Mouse (Mus musculus): ENCODE measurements around the gene Tnrc6b. TPM values are rescaled to one million over a fixed set of nuclear protein-coding genes. Genes with fewer than 3 reads are reported as not detected.

The Tnrc6b gene
- 19.7 and 22.1 TPM in 2 replicates for polyA plus RNA-seq (2015; fragmentation: Nextera tagmentation; extraction: Ambion mirVana)

DNA sequence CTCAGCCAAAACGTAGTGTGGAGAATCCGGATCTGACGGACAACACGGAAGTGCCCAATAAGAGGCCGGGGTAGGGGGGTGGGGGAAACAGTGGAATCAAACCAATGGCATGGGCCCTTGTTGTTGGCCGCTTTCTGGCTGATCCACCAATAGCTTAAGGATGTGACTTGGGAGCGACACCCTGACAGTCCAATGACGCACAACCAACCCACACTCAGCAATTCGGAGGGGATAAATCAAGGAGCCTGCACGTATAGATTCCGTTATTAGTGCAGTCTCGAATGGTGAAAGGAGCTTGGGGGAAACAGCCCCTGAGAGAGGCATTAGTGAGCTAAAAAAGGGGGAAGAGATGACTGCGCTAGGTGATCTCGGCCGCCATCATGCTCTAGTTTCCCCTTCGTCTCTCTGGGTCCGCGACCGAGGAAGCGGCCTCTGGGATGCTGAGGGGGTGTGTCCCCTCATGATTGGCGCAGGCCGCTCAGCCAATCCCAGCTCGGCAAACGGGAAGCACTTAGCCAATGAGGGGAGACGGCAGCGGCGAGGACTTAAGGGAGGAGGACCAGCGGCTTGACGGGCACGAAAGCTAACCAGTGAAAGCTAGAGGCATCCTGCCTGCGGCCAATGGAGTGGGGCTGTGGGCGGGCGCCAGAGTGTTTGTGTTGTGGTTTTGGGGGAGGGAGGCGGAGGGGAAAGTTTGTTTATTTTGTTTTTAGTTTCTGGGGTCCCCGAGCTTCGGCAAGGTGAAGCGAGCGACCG lies at the start of gene Tnrc6b:
Tnrc6b (plus strand) TSS at position 706 of the 756 bp plus-strand sequence.
- Histone ChIP-seq H3K9ac (ENCODE audit: low read depth, low read length) (peak within 1 kb of the TSS; percentile 95), H3K4me3 (ENCODE audit: low read depth, low read length) (peak within 1 kb of the TSS; percentile 98), H3K36me3 (ENCODE audit: control insufficient read depth, insufficient read depth) (no peaks in the 10 kb centered on the region), H3K4me1 (ENCODE audit: control insufficient read depth, low read depth, low read length) (peaks cover 28% of the 10 kb centered on the region), H3K27ac (ENCODE audit: low read length) (peak within 1 kb of the TSS; percentile 94), H3K27me3 (ENCODE audit: control insufficient read depth, insufficient read depth, low read depth, low read length) (no peaks in the 10 kb centered on the region), H3K9me3 (replicated peaks; ENCODE audit: control insufficient read depth, low read length) (no peaks in the 10 kb centered on the region), H3K4me2 (ENCODE audit: low read depth, low read length) (peak within 1 kb of the TSS; percentile 90)
- ATAC-seq (ENCODE audit: low read depth) = peak; percentile 93
- WGBS (ENCODE audit: insufficient replicate concordance) = under 1% methylated on average over 39 of the region's 39 CpGs

- no peaks in the 10 kb centered on the region for H3K27me3 ChIP-seq (ENCODE audit: control insufficient read depth, insufficient read depth, low read depth, low read length)
Observed at GRCm38 (mm10) chr15:80664444-80664843, 46.7 kb upstream of the Tnrc6b start.

GRCm38 (mm10) chr15:80671295-80672252 lies 39.5 kb upstream of the Tnrc6b start, which contains the start of gene Fam83f:
Gene Fam83f (plus strand): TSS chr15:80671847.
- Histone ChIP-seq H3K9me3 (replicated peaks; ENCODE audit: control insufficient read depth, low read length) (no peaks in the 10 kb centered on the region), H3K9ac (ENCODE audit: low read depth, low read length) (peak within 1 kb of the TSS; percentile 32), H3K36me3 (ENCODE audit: control insufficient read depth, insufficient read depth) (no peaks in the 10 kb centered on the region), H3K4me2 (ENCODE audit: low read depth, low read length) (peak within 1 kb of the TSS; percentile 57), H3K27me3 (ENCODE audit: control insufficient read depth, insufficient read depth, low read depth, low read length) (peaks cover 25% of the 10 kb centered on the region), H3K27ac (ENCODE audit: low read length) (no peak within 1 kb of the TSS), H3K4me3 (ENCODE audit: low read depth, low read length) (peak within 1 kb of the TSS; percentile 53), H3K4me1 (ENCODE audit: control insufficient read depth, low read depth, low read length) (peaks cover 6% of the 10 kb centered on the region)
- peak; percentile 64 for ATAC-seq (ENCODE audit: low read depth)
- WGBS (ENCODE audit: insufficient replicate concordance) = 11% methylated on average over 80 of the region's 85 CpGs

More at GRCm38 (mm10) chr15:80664444-80664843, 46.7 kb upstream of the Tnrc6b start:
- Histone ChIP-seq H3K27ac (ENCODE audit: low read length) (no peak overlapping the region), H3K4me2 (ENCODE audit: low read depth, low read length) (no peak overlapping the region), H3K36me3 (ENCODE audit: control insufficient read depth, insufficient read depth) (no peaks in the 10 kb centered on the region), H3K4me3 (ENCODE audit: low read depth, low read length) (no peak overlapping the region), H3K9me3 (replicated peaks; ENCODE audit: control insufficient read depth, low read length) (no peaks in the 10 kb centered on the region), H3K9ac (ENCODE audit: low read depth, low read length) (no peak overlapping the region), H3K4me1 (ENCODE audit: control insufficient read depth, low read depth, low read length) (no peaks in the 10 kb centered on the region)
- ATAC-seq (ENCODE audit: low read depth) = no peak
- 55% methylated on average over 4 of the region's 4 CpGs for WGBS (ENCODE audit: insufficient replicate concordance)

DNA sequence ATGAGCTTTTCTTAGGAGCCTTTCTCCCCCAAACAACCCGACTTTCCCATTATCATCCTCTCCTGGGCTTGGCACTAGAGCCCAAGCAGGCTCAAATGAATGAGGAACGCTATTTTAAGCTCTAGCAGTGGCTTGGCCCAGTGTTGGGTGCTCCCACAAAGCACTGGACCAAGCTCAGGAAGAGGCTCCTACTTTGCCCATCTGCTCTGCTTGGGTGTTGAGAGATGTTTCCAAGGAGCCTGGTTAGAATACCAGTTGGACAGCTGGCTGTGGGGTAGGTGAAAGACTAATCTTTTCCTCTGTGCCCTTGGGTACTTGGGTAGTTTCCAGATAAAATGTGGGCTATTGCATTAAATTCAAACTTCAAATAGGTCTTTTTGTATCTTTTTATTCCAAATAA lies 38.3 kb upstream of the Tnrc6b start:
- H3K4me2 ChIP-seq (ENCODE audit: low read depth, low read length) = peak overlapping the region; percentile 57; the same call in 1 of the 2 replicates
- peaks cover 6% of the 10 kb centered on the region for H3K4me1 ChIP-seq (ENCODE audit: control insufficient read depth, low read depth, low read length)
- H3K27ac ChIP-seq (ENCODE audit: low read length) = no peak overlapping the region
- H3K9ac ChIP-seq (ENCODE audit: low read depth, low read length) = no peak overlapping the region
- peaks cover 25% of the 10 kb centered on the region for H3K27me3 ChIP-seq (ENCODE audit: control insufficient read depth, insufficient read depth, low read depth, low read length)
- no peaks in the 10 kb centered on the region for H3K36me3 ChIP-seq (ENCODE audit: control insufficient read depth, insufficient read depth)
- WGBS (ENCODE audit: insufficient replicate concordance) = 49% methylated on average over 2 of the region's 2 CpGs
- no peaks in the 10 kb centered on the region for H3K9me3 ChIP-seq (replicated peaks; ENCODE audit: control insufficient read depth, low read length)
- no peak overlapping the region for H3K4me3 ChIP-seq (ENCODE audit: low read depth, low read length)
- no peak for ATAC-seq (ENCODE audit: low read depth)

- H3K9me3 ChIP-seq (replicated peaks; ENCODE audit: control insufficient read depth, low read length) = no peaks in the 10 kb centered on the region
- no peak overlapping the region for H3K4me3 ChIP-seq (ENCODE audit: low read depth, low read length)
- H3K27ac ChIP-seq (ENCODE audit: low read length) = peak overlapping the region; percentile 22; the same call in 1 of the 2 replicates
- no peaks in the 10 kb centered on the region for H3K36me3 ChIP-seq (ENCODE audit: control insufficient read depth, insufficient read depth)
- peaks cover 6% of the 10 kb centered on the region for H3K4me1 ChIP-seq (ENCODE audit: control insufficient read depth, low read depth, low read length)
- peak; percentile 33; the same call in 1 of the 2 replicates for ATAC-seq (ENCODE audit: low read depth)
- 0 out of 2 replicates have a peak overlapping the region, but pooled peaks have one; percentile 11 for H3K4me2 ChIP-seq (ENCODE audit: low read depth, low read length)
- 53% methylated on average over 4 of the region's 4 CpGs for WGBS (ENCODE audit: insufficient replicate concordance)
- no peak overlapping the region for H3K9ac ChIP-seq (ENCODE audit: low read depth, low read length)
- H3K27me3 ChIP-seq (ENCODE audit: control insufficient read depth, insufficient read depth, low read depth, low read length) = peaks cover 25% of the 10 kb centered on the region
Observed at GRCm38 (mm10) chr15:80673337-80674095, 37.6 kb upstream of the Tnrc6b start.

DNA sequence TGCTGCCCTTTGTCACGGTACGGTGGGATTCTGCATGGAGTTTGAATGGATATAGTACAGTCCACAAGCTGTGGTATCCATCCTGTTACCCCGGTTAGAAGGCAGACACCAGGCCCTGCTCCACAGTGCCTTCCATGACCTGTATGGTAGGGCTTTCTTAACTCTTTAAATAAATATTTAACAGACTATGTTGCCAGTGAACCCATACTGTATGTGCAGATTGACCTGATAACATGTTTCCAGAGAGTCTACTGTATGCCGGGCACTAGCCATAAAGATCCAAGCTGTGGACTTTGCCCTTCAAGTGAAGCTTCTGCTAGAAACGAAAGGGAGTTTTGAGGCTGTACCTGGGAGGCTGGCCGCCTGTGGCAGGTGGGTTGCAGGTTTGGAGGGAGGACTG lies 36.4 kb upstream of the Tnrc6b start:
- H3K27me3 ChIP-seq (ENCODE audit: control insufficient read depth, insufficient read depth, low read depth, low read length) = peaks cover 25% of the 10 kb centered on the region
- no peaks in the 10 kb centered on the region for H3K36me3 ChIP-seq (ENCODE audit: control insufficient read depth, insufficient read depth)
- 0 out of 2 replicates have a peak overlapping the region, but pooled peaks have one; percentile 2 for H3K4me2 ChIP-seq (ENCODE audit: low read depth, low read length)
- peak; percentile 57 for ATAC-seq (ENCODE audit: low read depth)
- no peaks in the 10 kb centered on the region for H3K9me3 ChIP-seq (replicated peaks; ENCODE audit: control insufficient read depth, low read length)
- no peak overlapping the region for H3K9ac ChIP-seq (ENCODE audit: low read depth, low read length)
- peaks cover 9% of the 10 kb centered on the region for H3K4me1 ChIP-seq (ENCODE audit: control insufficient read depth, low read depth, low read length)
- peak overlapping the region; percentile 75 for H3K27ac ChIP-seq (ENCODE audit: low read length)
- 47% methylated on average over 6 of the region's 6 CpGs for WGBS (ENCODE audit: insufficient replicate concordance)
- no peak overlapping the region for H3K4me3 ChIP-seq (ENCODE audit: low read depth, low read length)

GRCm38 (mm10) chr15:80679515-80680215 lies 31.4 kb upstream of the Tnrc6b start:
- 53% methylated on average over 8 of the region's 8 CpGs for WGBS (ENCODE audit: insufficient replicate concordance)
- no peak overlapping the region for H3K4me3 ChIP-seq (ENCODE audit: low read depth, low read length)
- H3K9me3 ChIP-seq (replicated peaks; ENCODE audit: control insufficient read depth, low read length) = no peaks in the 10 kb centered on the region
- no peak overlapping the region for H3K9ac ChIP-seq (ENCODE audit: low read depth, low read length)
- peak overlapping the region; percentile 3; the same call in 1 of the 2 replicates for H3K27ac ChIP-seq (ENCODE audit: low read length)
- no peaks in the 10 kb centered on the region for H3K27me3 ChIP-seq (ENCODE audit: control insufficient read depth, insufficient read depth, low read depth, low read length)
- no peak overlapping the region for H3K4me2 ChIP-seq (ENCODE audit: low read depth, low read length)
- ATAC-seq (ENCODE audit: low read depth) = no peak
- H3K36me3 ChIP-seq (ENCODE audit: control insufficient read depth, insufficient read depth) = no peaks in the 10 kb centered on the region
- peaks cover 15% of the 10 kb centered on the region for H3K4me1 ChIP-seq (ENCODE audit: control insufficient read depth, low read depth, low read length)

All from liver, embryonic 16.5 days (tissue).